Mouse (Mus musculus) induced T-regulatory cell, adult 2 months (primary cell): ENCODE data around the gene Plekho2.

ENCODE experiments used
- DNase-seq: peaks from one replicate; pipeline ENCODE4 v3.0.0-alpha.2; 2012; ENCODE audit warnings: low read depth

The Plekho2 gene

GRCm38 (mm10) chr9:65586406-65587269 is 6.8 kb upstream of the Plekho2 start, which contains the start of gene Pif1:
TSS of gene Pif1 (plus strand) at chr9:65587160.
- DNase-seq: peak; percentile 91

- DNase-seq: peak; percentile 78
Measured at GRCm38 (mm10) chr9:65583045-65583444, 3.2 kb upstream of the Plekho2 start.

DNA sequence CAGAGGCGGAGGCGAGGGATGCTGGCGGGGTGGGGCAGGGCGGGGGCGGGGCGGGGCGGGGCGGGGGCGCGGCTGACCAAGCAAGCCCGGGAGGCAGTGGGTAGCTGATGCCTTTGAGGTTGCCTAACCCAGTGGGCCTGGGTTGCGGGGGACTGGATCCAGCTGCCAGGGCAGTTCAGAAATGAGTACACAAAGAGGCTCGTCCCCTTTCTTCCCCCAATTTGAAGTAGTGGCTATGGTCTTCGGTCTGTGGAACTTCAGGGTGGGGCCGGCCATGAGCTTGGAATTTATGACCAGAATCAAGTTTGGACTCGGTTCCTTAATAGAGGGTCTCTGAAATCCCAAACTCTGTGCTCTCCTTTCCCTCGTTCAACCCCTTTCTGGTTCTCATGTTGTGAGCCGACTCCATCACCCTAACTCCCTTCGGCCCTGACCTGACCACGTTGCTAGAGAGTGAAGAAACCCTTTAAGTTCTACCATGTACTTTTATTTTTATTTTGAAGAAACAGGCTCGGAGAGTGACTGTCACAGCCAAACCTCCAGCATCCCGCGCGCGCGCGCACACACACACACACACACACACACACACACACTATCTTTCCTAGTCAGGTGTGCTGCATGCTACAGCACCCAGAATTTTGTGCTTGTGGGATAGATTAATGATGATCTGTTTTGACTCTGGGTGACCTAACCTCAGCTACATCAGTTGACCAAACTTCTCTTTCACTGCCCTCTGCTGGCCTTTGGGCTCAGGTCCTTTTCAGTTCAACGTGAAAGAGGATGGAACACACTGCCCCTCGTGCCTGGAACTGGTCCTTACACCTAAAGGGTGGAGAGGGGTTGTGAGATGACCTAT is 789 bp upstream of the Plekho2 start:
- peak; percentile 96 for DNase-seq

GRCm38 (mm10) chr9:65578801-65579249 is 1.0 kb downstream of the Plekho2 start:
- DNase-seq: peak; percentile 75

- DNase-seq: no peak
Measured at GRCm38 (mm10) chr9:65577511-65578196, 2.2 kb downstream of the Plekho2 start.

- no peak for DNase-seq
Measured at GRCm38 (mm10) chr9:65576861-65577510, 2.9 kb downstream of the Plekho2 start.

DNA sequence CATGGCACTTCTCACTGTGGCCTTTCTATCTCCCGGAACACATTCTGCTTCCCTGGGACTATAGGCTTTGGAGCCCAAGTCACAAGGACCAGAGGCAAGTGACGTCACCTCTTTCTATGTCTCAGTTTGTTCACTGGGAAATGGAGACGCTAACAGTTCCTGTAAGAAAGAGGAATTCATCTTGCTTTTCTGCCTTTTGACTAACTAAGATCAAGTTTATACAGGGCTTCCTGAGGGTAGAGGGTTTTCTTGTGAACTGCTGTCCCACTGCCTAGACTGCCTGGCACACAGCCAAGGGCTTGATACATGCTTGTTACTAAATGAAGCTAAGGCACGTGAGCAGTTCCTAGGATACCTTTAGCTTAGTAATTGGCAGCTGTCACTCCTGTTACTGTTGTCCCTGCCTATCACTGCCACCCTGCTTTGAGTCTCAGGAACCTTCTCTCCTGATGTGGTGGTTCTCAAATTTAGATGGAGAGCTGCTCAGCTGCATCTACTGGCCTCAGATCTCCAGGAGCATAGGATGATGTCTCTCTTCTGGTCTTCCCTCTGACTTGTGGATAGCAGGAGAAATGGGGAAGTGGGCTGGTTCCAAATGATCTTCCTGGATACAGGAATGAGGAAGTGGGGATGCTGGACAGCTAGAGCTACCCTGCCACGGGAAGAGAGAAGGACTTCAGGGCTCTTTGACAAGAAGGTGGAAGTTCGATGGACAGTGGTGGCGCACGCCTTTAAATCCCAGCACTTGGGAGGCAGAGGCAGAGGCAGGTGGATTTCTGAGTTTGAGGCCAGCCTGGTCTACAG is 4.2 kb downstream of the Plekho2 start:
- DNase-seq: no peak

GRCm38 (mm10) chr9:65574513-65575392 is 5.1 kb downstream of the Plekho2 start:
- DNase-seq: no peak

GRCm38 (mm10) chr9:65572837-65573236 is 7.0 kb downstream of the Plekho2 start:
- no peak for DNase-seq

- DNase-seq: no peak
Measured at GRCm38 (mm10) chr9:65569491-65569971, 10.3 kb downstream of the Plekho2 start.

- no peak for DNase-seq
Measured at GRCm38 (mm10) chr9:65568787-65569186, 11.1 kb downstream of the Plekho2 start.

GRCm38 (mm10) chr9:65564698-65565097 is 15.1 kb downstream of the Plekho2 start:
- no peak for DNase-seq

DNA sequence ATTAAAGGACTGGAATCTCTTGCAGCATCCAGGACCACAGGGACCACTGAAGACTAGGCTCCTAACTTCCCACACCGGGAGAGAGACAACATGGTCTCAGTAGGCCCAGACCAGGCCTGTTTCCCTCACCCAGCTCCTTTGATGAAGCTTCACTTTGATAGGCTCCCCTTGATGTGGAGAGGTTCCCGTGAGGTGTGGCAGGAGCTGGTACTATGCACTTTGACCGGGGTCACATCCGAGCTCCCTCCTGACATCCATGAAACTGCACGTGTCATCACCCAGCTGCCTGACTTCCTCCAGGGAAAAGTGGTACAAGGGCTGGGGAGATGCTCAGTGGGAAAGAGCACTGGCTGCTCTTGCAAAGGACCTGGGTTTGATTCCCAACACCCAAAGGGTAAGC is 16.8 kb downstream of the Plekho2 start:
- DNase-seq: no peak

DNA sequence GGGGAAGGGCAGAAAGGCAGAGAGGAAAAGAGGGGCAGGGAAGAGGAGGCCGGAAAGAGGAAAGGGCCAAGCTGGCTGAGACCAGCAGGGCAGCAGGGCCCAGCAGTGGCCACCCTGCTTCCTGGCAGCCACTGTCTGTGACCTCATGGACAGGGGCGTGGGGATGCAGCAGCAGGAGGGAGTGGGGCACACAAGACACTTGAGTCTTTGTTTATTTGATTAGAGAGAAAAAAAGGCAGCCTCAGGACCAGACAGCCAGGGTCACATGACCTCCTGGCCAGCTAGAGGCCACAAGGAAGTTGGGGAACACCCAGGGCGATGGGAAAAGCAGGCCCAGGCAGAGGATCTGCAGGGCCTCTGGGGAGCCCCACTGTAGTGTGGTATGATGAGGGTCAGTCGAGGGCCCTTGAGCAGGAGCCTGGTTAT is 17.7 kb downstream of the Plekho2 start:
- DNase-seq: no peak

DNA sequence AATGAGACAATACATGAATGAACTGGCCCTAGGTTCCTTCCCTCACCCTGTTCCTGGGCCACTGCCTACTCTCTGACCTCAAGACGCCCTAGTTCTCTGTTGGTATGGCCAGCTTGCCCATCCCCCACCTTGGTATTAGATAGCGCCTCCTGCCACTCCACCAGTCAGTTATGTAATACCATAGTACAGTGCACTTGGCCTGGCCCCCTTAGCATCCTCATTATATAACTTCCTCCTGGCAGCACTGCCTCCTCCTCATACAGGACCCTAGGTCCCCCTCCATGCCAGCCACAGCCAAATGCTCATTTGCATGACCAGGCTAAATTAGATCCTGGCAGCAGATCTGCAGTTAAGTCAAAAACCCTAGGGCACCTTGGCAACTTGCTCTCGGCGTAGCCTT is 18.8 kb downstream of the Plekho2 start:
- no peak for DNase-seq

- no peak for DNase-seq
Measured at GRCm38 (mm10) chr9:65558806-65559205, 21.0 kb downstream of the Plekho2 start.

DNA sequence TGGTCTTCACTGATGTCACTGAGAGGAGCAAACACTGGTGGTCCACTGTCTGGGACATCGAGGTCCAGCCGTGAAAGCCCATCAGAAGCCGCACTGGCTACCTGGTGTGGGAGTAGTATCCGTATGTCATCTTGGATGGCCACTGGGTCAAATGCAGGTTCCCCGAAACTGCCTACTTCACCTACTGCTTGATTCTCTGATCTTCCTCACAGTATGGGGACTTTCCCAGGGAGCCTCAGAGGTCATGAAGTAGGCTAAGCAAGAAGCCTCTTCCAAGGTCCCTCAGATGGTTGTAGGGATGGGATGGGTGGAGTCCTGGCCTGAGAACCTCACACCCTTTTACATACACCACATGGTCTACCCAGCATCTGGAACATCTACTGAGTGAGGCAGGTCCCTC is 22.9 kb downstream of the Plekho2 start:
- no peak for DNase-seq

DNA sequence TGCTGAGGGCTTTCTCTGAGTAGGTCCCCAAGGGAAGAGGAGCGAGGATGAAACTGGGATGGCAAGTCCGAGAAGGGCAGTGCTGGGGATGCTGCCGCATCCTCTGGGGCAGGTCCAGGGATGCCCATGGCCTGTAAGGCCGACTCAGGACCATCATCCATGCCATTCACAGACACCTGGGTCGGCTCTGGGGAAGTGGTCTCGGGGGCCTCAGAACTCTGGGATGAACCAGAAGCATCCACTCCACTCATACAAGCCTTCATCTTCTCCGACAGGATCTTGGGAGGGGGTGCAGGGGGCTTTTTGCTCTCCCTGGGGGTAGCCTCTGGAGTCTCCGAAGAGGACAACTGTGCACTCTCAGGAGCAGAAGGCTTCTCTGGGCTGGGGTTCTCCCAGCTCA is 23.5 kb downstream of the Plekho2 start:
- DNase-seq: no peak

DNA sequence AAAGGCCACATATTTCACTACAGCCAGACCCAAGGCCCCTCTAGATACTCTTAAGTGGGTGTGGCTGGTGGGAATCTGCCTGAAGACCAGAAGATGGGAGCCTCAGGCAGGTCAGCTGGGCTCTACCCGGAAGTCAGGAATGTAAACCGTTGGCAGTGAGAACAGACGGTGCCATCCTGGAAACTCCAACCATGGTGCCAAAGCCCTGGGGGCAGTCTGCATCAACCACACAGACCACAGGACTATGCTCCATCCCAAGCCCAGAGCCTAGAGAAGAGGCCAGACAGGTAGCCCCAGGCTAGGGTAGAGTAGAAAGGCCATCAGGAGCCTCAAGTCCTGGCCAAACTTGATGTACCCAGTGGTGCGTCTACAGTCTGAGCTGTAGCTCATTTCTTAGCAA is 24.2 kb downstream of the Plekho2 start:
- no peak for DNase-seq

DNA sequence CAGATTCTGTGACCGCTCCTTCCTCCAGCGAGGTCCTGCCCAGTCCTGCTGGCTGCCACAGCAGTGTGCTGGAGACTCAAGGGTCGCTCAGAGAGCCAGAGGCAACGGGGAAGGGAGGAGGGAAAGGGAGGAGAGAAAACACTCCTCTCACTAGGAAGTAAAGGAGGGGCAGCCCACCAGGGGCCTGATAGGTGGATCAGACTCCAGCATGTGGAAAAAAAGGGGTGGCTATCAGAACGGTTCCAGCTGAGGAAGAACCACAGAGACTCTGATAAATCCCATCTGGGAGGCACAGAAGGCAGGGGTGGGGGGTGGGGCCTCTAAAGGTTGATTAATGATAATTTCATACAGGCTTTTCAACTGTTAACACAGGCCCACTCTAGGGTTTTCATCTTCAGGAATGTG is 24.8 kb downstream of the Plekho2 start:
- no peak for DNase-seq
